Mouse (Mus musculus): Measurements from ENCODE around the gene Klk8.

The Klk8 gene

GRCm38 (mm10) chr7:43797333-43797769, at the start of gene Klk8:
Gene Klk8 (plus strand): TSS chr7:43797577.
- DNase-seq (ENCODE audit: inconsistent ontology term) = peak; percentile 24

DNA sequence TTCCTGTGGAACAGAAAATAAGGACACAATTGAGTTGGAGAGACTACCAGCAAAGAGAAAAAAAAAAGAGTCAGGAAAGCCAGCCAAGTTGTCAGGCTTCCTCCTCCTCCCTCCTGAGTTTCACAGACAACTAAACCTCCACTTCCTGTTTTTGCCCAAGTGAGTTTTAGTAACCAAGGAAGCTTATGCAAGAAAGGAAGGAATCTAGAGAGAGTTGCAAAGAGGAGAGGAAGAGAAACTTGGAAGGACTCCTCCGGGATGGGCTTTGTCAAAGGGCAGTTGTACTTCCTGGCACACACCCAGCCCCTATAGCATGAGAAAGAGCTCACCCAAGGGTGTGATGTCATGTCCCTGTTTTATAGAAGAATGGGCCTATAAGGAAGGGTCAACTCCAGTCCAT, 49.6 kb upstream of the Klk8 start:
- DNase-seq (ENCODE audit: inconsistent ontology term) = peak; percentile 1

GRCm38 (mm10) chr7:43752806-43753205, 44.6 kb upstream of the Klk8 start:
- no peak for DNase-seq (ENCODE audit: inconsistent ontology term)

DNA sequence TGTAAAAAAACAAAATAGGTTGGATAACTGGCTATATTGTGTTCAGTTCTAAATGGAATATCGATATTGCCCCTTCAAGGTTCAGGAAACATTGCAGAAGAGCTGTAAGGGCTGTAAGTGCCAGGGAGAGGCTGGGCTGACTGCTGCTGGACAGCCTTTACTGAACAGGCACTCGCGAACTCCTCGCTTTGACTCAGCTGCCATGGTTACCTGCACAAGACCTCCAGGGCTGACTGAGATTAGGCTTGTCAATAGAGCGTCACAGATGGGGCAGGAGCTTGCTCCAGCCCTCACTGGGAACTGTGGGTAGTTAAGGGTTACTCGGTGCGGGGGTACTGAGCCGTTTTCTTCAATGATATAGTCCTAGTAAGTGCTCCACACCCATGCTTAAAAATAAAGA, 30.9 kb upstream of the Klk8 start:
- DNase-seq (ENCODE audit: inconsistent ontology term) = no peak

GRCm38 (mm10) chr7:43768597-43768996, 28.8 kb upstream of the Klk8 start, which contains the start of gene Klk12:
Gene Klk12 (plus strand): TSS chr7:43768897.
- no peak for DNase-seq (ENCODE audit: inconsistent ontology term)

- DNase-seq (ENCODE audit: inconsistent ontology term) = no peak
Observed at GRCm38 (mm10) chr7:43769636-43770035, 27.7 kb upstream of the Klk8 start.

GRCm38 (mm10) chr7:43770701-43771100, 26.7 kb upstream of the Klk8 start:
- DNase-seq (ENCODE audit: inconsistent ontology term) = no peak

- no peak for DNase-seq (ENCODE audit: inconsistent ontology term)
Observed at GRCm38 (mm10) chr7:43771916-43772315, 25.5 kb upstream of the Klk8 start.

- no peak for DNase-seq (ENCODE audit: inconsistent ontology term)
Observed at GRCm38 (mm10) chr7:43772901-43773300, 24.5 kb upstream of the Klk8 start.

DNA sequence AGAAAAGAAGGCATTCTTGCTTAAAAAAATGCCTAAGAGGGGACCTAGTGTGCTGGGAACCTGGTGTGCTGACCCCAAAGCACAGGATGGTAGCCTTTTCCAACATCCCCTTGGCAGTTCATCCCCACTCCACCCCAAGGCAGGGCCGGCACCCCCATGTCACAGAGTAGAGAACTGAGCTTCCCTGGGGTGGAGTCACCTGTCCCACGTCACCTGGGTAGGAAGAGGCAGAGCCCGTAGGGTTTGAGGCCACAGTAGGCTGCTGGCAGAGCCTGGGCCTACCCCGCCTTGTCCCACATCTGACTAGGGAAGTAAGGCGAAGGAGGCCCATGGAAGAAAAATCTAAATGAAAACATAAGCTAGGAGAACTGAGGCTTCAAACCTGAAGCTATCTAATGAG, 23.0 kb upstream of the Klk8 start, which contains the start of gene Klk11:
Gene Klk11, plus strand, starts transcription at position 241 of the 400 bp plus-strand sequence.
- DNase-seq (ENCODE audit: inconsistent ontology term) = no peak

DNA sequence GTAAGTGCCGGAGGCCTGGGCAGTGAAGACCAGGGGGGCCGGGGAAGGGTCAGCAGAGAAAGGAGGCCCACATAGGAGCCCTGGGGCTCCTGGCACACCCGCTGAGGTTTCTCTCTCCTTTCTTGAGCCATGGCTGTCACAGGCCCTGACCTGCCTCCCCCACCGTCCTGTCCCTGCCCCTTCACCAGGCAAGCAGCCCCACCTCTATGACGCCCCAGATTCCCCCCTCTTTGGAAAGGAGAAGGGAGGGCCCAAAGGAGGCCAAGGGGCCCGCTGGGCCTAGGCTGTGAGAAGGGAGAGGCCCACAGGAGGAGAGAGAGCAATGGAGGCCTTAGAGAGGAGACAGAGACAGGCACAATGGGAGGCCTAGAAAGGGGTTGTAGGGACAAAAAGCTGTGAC, 22.6 kb upstream of the Klk8 start:
- DNase-seq (ENCODE audit: inconsistent ontology term) = no peak

DNA sequence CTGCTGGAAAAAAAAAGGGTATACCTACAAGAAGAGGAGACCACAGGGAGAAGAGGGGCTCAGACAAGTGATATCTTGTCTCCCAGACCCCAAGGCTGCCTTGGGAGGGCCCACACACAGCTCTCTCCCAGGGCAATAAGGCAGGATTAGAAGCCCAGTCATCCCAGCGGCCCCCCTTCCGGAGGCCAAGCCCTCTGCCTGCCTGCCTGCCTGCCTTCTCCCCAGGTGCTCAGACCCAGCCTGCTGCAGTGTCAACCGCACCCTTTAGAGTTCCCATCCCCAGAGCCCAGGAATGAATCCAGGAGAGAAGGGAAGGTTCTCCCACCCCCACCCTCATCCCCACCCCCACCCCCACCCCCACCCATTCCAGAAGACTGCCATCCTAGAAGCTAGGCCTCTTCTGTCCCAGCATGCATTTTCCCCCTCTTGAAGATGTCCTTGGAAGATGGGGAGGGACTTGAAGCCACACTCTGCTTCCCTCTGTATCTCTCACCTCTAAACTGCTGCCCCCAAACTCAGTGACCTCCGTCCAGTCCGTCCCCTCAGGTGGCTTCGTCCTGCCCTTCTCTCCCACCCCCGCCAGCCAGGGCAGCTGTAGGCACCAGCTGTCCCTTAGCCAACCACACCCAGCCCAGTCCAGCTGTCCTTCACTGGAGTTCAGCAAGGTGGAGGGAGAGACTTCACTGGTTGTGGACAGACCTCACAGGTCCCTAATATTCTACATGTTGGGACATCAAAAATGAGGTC, 21.9 kb upstream of the Klk8 start:
- no peak for DNase-seq (ENCODE audit: inconsistent ontology term)

DNA sequence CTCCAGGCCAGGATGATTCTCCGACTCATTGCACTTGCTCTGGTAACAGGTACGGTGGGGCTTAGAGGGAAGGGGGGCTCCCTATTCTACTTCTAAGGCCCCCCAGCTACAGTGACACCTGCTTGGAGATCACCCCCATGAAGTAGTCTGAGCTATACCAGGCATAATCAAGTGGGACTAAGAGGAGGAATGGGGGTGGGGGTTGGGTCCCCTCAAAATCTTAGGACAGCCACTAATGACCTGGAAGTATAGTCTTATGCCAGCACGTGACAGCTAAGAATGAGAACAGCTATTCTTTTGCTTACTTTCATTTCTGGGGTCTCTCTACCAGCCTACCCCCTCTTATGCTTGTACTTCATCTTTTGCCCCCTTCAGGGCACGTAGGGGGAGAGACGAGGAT, 20.9 kb upstream of the Klk8 start:
- no peak for DNase-seq (ENCODE audit: inconsistent ontology term)

DNA sequence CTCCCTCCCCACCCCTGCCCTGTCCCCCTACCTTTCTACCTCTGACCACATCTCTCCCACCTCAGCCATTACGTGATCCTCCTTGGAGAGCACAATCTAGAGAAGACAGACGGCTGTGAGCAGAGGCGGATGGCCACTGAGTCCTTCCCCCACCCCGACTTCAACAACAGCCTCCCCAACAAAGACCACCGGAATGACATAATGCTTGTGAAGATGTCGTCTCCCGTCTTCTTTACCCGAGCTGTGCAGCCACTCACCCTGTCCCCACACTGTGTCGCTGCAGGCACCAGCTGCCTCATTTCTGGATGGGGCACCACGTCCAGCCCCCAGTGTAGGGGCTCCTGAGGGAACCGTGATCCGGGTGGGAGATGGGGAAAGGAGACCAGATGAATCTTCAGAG, 20.0 kb upstream of the Klk8 start:
- DNase-seq (ENCODE audit: inconsistent ontology term) = no peak

DNA sequence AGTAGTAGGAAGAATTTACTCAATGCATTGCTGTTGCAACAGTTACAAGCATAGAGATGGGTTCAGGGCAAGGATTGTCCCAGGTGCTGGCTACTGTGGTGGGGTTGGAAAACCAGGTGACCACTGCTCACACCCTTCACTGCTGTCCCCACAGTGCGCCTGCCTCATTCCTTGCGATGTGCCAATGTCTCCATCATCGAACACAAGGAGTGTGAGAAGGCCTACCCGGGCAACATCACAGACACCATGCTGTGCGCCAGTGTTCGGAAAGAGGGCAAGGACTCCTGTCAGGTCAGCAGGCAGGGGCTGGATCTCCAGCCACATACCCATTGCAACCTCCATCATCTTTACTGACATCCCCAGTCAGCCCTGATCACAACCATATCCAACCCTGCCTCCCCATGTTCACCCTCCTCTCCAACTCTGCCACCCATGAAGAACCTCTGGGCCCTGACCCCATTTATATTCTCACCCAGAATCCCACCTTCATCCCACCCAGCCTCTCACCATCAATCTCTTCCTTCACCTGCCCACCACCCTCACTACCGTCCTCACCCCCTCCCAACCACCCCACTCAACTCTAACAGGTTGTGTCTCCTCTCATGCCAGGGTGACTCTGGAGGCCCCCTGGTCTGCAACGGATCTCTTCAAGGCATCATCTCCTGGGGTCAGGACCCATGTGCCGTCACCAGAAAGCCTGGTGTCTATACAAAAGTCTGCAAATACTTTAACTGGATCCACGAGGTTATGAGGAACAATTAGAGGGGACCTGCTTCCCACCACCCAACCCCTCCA, 19.0 kb upstream of the Klk8 start:
- DNase-seq (ENCODE audit: inconsistent ontology term) = no peak

GRCm38 (mm10) chr7:43780241-43780640, 17.1 kb upstream of the Klk8 start:
- no peak for DNase-seq (ENCODE audit: inconsistent ontology term)

GRCm38 (mm10) chr7:43780746-43781145, 16.6 kb upstream of the Klk8 start, which contains the start of gene Klk10:
Gene Klk10 (plus strand): TSS chr7:43781035.
- DNase-seq (ENCODE audit: inconsistent ontology term) = peak; percentile 29

DNA sequence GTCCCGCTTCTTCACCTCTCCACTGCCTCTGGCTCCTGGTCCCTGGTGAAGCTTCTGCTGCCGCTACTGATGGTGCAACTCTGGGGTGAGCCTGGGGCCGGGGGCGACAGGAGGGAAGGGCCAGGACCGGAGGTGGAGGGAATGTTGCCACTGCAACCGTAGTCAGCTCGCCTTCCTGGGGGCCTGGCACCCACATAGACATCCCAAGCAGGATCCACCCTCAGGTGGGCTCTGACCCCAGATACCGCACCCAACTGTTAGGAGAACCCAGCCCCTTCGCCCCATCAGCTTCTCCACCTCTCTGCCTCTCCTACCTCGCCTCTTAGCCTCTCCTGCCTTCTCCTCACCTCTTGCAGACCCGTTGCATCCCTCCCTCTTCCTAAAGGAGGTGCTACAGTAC, 15.8 kb upstream of the Klk8 start:
- DNase-seq (ENCODE audit: inconsistent ontology term) = no peak

- peak; percentile 75 for DNase-seq (ENCODE audit: inconsistent ontology term)
Observed at GRCm38 (mm10) chr7:43782275-43783265, 14.8 kb upstream of the Klk8 start.

DNA sequence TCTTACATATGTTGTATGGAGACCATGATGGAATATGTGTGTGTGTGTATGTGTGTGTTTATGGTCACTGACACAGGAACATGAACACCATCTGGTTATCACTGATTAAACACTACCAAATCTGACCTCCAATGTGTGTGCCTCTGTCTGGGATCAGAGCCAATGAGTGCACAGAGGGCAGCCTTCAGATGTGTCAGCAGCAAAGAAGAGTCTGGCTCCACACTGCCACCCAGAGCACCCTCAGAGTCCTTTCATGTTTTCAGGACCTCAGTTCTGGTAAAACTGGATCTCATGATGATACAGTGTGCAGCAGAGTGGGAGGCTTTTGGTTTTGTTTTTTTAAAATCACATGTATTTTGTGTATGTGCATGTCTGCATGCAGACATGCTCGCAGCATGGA, 12.1 kb upstream of the Klk8 start:
- DNase-seq (ENCODE audit: inconsistent ontology term) = peak; percentile 38

DNA sequence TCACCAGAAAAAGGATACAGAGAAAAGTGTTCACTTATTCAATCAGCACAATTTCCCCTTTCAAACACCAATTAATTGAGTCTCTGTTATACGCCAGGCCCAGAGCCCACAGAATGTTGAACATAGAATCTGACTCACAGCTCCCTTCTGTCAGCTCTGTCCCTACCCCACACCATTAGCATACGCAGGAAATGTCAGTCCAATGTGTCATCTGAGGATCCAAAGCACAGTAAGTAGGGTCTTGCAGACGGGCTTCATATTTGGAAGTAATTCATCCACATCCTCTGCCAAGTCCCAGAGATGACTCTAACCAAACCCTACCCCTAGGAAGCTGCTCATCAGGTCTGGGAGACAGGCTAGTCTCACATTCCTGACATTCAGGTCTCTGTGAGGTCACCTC, 9.3 kb upstream of the Klk8 start:
- DNase-seq (ENCODE audit: inconsistent ontology term) = peak; percentile 94

- no peak for DNase-seq (ENCODE audit: inconsistent ontology term)
Observed at GRCm38 (mm10) chr7:43789295-43789694, 8.1 kb upstream of the Klk8 start.

Measured in Muller cell, postnatal 12 days (primary cell).